Mouse (Mus musculus): ENCODE measurements around the gene Faap24. TPM values are rescaled to one million over a fixed set of nuclear protein-coding genes. Genes with fewer than 3 reads are reported as not detected.
A peak's percentile ranks its signal among the peaks of the same experiment; 100 is the strongest.

Gene Faap24
- polyA plus RNA-seq, 1 experiment: 3.9 TPM

DNA sequence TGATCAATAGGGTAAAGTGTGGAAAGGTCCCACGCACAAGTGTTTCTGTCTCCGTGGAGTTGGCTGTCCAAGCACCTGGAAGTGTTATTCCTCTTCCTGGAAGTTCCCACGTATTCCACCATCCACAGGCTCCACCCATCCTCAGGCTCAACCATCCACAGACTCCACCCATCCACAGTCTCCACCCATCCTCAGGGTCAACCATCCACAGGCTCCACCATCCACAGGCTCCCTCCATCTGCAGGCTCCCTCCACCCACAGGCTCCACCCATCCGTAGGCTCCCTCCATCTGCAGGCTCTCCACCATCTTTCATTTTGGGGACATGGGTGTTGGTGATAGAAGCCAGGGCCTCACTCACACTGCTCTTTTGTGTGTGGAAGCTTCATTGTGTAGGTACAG is 4.5 kb upstream of the Faap24 start:
- 92% methylated on average over 4 of the region's 4 CpGs for WGBS
- H3K4me3 ChIP-seq (ENCODE audit: low read depth, low read length): no peak overlapping the region
- H3K4me1 ChIP-seq (ENCODE audit: control insufficient read depth, insufficient read depth, insufficient read length, low read length): peaks cover 5% of the 10 kb centered on the region
- H3K36me3 ChIP-seq (ENCODE audit: control insufficient read depth, insufficient read depth, low read length): peaks cover 8% of the 10 kb centered on the region
- no peak for TF ChIP-seq CTCF (IDR thresholded peaks at IDR 0.05; ENCODE audit: extremely low read depth, insufficient read length, insufficient replicate concordance, low read depth, low read length)
- TF ChIP-seq POLR2A (IDR thresholded peaks at IDR 0.05; ENCODE audit: low read depth, low read length): no peak
- no peak overlapping the region for H3K27ac ChIP-seq (ENCODE audit: insufficient read depth, low read depth, low read length)
- no peaks in the 10 kb centered on the region for H3K27me3 ChIP-seq (ENCODE audit: control insufficient read depth, insufficient read depth, low read length)

DNA sequence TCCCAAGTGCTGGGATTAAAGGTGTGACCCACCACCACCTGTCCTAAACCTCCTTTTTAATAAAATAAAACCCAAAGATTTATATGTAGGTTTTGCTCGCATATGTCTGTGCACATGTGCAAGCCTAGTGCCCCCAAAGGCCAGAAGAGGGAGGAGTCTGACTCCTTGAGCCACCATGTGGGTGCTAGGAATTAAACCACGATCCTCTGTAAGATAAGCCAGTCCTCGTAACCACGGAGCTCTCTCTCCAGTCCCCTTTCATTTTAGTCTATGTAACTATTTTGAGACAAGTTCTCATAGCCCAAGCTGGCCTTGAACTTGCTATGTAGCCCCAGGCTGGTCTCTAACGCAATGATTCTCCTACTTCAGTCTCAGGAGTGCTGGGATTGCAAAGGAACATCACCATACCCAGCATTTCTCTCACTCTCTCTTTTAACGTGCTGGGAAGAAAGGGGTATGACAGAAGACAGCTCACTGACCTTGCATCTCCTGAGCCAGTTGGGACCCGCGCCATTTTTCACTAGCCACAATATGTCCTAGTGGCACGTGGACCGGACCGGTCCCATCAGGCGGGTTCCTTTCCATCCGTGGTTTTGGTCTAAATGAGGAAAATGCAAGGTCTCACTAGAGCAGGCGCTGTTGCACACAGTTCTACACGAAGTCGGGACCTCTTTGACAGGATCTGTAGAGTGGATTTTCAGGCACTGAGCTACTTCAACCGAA is 741 bp downstream of the Faap24 start:
- peak overlapping the region; percentile 83 for H3K4me3 ChIP-seq (ENCODE audit: low read depth, low read length)
- no peaks in the 10 kb centered on the region for H3K27me3 ChIP-seq (ENCODE audit: control insufficient read depth, insufficient read depth, low read length)
- no peak for TF ChIP-seq POLR2A (IDR thresholded peaks at IDR 0.05; ENCODE audit: low read depth, low read length)
- TF ChIP-seq CTCF (IDR thresholded peaks at IDR 0.05; ENCODE audit: extremely low read depth, insufficient read length, insufficient replicate concordance, low read depth, low read length): no peak
- peaks cover 23% of the 10 kb centered on the region for H3K36me3 ChIP-seq (ENCODE audit: control insufficient read depth, insufficient read depth, low read length)
- H3K27ac ChIP-seq (ENCODE audit: insufficient read depth, low read depth, low read length): no peak overlapping the region
- H3K4me1 ChIP-seq (ENCODE audit: control insufficient read depth, insufficient read depth, insufficient read length, low read length): peaks cover 5% of the 10 kb centered on the region
- WGBS: 5% methylated on average over 17 of the region's 17 CpGs

DNA sequence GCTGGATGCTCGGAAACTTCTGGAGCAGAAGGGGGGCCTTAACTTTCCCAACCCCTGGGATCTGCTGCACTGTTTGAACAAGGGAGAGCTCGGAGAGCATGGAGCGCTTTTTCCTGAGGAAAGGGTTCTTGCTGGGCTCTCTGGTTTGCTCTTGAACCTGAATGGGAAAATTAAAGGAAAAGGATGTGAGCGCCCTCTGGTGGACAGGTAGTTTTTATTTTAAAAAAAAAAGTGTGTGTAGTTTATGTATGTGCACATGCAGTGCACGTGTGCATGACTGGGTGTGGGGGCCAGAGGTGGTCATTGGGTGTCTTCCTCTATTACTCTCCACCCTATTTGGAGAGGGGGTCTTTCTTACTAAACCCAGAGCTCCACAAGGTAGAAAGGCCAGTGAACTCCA is 3.7 kb downstream of the Faap24 start:
- no peaks in the 10 kb centered on the region for H3K27me3 ChIP-seq (ENCODE audit: control insufficient read depth, insufficient read depth, low read length)
- peaks cover 47% of the 10 kb centered on the region for H3K36me3 ChIP-seq (ENCODE audit: control insufficient read depth, insufficient read depth, low read length)
- TF ChIP-seq CTCF (IDR thresholded peaks at IDR 0.05; ENCODE audit: extremely low read depth, insufficient read length, insufficient replicate concordance, low read depth, low read length) (peak; percentile 47; the same call in 1 of the 2 replicates), POLR2A (IDR thresholded peaks at IDR 0.05; ENCODE audit: low read depth, low read length) (no peak)
- no peak overlapping the region for H3K27ac ChIP-seq (ENCODE audit: insufficient read depth, low read depth, low read length)
- peaks cover 4% of the 10 kb centered on the region for H3K4me1 ChIP-seq (ENCODE audit: control insufficient read depth, insufficient read depth, insufficient read length, low read length)
- 55% methylated on average over 5 of the region's 5 CpGs for WGBS
- no peak overlapping the region for H3K4me3 ChIP-seq (ENCODE audit: low read depth, low read length)

DNA sequence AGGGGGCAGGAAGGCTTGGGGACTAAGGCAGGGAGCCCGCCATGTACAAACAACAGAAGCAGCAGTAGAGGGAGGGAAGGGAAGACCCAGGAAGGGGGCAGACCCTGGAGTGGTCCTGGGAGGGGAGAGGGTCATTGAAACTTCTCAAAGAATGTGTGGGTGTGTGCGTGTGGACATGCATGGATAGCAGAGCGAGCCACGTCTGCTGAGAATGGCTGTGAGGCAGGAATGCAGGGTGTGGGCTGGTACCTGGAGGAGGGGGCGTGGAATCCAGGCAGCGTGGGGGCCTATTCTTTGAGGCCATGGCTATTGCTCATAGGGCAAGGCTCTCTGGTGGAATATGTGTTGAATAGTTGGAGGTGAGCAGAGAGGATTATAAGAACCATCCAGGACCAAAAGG is 7.9 kb downstream of the Faap24 start:
- no peak overlapping the region for H3K4me3 ChIP-seq (ENCODE audit: low read depth, low read length)
- H3K27ac ChIP-seq (ENCODE audit: insufficient read depth, low read depth, low read length): no peak overlapping the region
- WGBS: 86% methylated on average over 6 of the region's 6 CpGs
- peaks cover 72% of the 10 kb centered on the region for H3K36me3 ChIP-seq (ENCODE audit: control insufficient read depth, insufficient read depth, low read length)
- TF ChIP-seq POLR2A (IDR thresholded peaks at IDR 0.05; ENCODE audit: low read depth, low read length) (no peak), CTCF (IDR thresholded peaks at IDR 0.05; ENCODE audit: extremely low read depth, insufficient read length, insufficient replicate concordance, low read depth, low read length) (no peak)
- H3K27me3 ChIP-seq (ENCODE audit: control insufficient read depth, insufficient read depth, low read length): no peaks in the 10 kb centered on the region
- no peaks in the 10 kb centered on the region for H3K4me1 ChIP-seq (ENCODE audit: control insufficient read depth, insufficient read depth, insufficient read length, low read length)

DNA sequence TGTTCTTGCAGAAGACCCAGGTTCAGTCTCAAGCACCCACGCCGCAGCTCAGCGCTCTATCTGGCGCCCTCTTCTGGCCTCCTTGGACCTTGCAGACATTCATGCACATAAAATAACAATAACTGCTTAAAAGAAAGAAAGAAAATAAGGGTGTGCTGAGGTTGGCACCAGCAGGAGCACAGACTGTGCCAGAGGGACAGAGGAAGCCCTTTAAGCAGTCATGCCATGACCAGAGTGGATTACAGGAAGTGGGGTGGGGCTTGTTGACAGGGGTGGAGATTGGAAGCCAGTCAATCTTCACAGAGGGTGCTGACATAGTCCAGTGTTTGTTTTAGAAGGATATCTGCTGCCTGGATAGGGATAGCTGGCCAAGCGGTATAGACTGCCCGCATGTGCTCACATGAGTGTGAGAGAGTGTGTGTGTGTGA is 10.1 kb downstream of the Faap24 start:
- TF ChIP-seq POLR2A (IDR thresholded peaks at IDR 0.05; ENCODE audit: low read depth, low read length) (no peak), CTCF (IDR thresholded peaks at IDR 0.05; ENCODE audit: extremely low read depth, insufficient read length, insufficient replicate concordance, low read depth, low read length) (peak; percentile 68; the same call in 1 of the 2 replicates)
- Histone ChIP-seq H3K4me3 (ENCODE audit: low read depth, low read length) (no peak overlapping the region), H3K36me3 (ENCODE audit: control insufficient read depth, insufficient read depth, low read length) (peaks cover 66% of the 10 kb centered on the region), H3K4me1 (ENCODE audit: control insufficient read depth, insufficient read depth, insufficient read length, low read length) (peaks cover 5% of the 10 kb centered on the region; the same call in 1 of the 2 replicates), H3K27ac (ENCODE audit: insufficient read depth, low read depth, low read length) (no peak overlapping the region), H3K27me3 (ENCODE audit: control insufficient read depth, insufficient read depth, low read length) (no peaks in the 10 kb centered on the region)
- 60% methylated on average over 6 of the region's 6 CpGs for WGBS

DNA sequence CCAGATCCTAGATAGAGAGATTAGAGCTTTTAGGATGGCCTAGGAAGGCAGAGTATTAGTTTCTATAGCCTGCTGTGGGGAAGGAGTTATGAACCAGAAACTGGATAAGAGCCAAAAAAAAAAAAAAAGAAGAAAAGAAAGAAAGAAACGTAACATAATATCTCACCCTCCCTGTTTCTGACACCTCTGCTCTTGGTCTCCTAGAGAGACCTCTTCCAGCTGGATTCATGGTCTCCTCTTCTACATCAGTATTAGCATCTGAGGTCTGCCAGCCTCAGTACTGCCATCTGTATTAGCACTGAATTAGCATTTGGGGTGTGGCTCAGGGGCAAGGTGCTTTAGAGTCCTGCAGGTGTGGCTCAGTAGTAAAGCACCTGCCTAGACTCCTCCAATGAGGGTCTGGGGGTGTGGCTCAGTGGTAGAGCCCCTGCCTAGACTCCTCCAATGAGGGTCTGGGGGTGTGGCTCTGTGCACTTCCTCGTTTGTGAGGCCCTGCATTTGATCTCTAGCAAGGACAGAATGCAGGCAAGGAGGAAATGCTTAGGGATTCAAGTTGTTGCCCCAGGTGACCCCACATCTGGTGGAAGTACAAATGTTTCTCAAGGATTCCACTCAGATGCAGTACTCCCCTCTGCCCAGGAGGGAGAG is 13.8 kb downstream of the Faap24 start:
- no peak for TF ChIP-seq POLR2A (IDR thresholded peaks at IDR 0.05; ENCODE audit: low read depth, low read length)
- TF ChIP-seq CTCF (IDR thresholded peaks at IDR 0.05; ENCODE audit: extremely low read depth, insufficient read length, insufficient replicate concordance, low read depth, low read length): no peak
- Histone ChIP-seq H3K36me3 (ENCODE audit: control insufficient read depth, insufficient read depth, low read length) (peaks cover 65% of the 10 kb centered on the region), H3K4me1 (ENCODE audit: control insufficient read depth, insufficient read depth, insufficient read length, low read length) (peaks cover 12% of the 10 kb centered on the region), H3K4me3 (ENCODE audit: low read depth, low read length) (no peak overlapping the region), H3K27ac (ENCODE audit: insufficient read depth, low read depth, low read length) (peak overlapping the region; percentile 81), H3K27me3 (ENCODE audit: control insufficient read depth, insufficient read depth, low read length) (no peaks in the 10 kb centered on the region)
- 6% methylated on average over 2 of the region's 2 CpGs for WGBS

DNA sequence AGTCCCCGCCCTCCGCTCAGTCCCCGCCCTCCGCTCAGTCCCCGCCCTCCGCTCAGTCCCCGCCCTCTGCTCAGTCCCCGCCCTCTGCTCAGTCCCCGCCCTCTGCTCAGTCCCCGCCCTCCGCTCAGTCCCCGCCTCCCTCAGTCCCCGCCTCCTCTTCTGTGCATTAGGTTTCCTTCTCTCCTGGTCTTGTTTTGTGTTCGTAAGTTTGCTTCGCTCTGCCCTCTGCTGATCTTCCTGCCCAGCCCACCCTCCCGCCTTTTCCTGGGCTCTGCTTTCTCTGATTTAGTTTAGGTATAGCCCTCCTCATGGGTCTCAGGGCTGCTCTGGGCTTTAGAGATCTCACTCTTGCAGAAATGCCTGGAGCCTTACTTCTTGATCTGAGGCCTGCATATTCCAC is 14.8 kb downstream of the Faap24 start:
- TF ChIP-seq CTCF (IDR thresholded peaks at IDR 0.05; ENCODE audit: extremely low read depth, insufficient read length, insufficient replicate concordance, low read depth, low read length) (no peak), POLR2A (IDR thresholded peaks at IDR 0.05; ENCODE audit: low read depth, low read length) (no peak)
- Histone ChIP-seq H3K4me3 (ENCODE audit: low read depth, low read length) (no peak overlapping the region), H3K27ac (ENCODE audit: insufficient read depth, low read depth, low read length) (peak overlapping the region; percentile 30), H3K4me1 (ENCODE audit: control insufficient read depth, insufficient read depth, insufficient read length, low read length) (peaks cover 12% of the 10 kb centered on the region), H3K27me3 (ENCODE audit: control insufficient read depth, insufficient read depth, low read length) (no peaks in the 10 kb centered on the region), H3K36me3 (ENCODE audit: control insufficient read depth, insufficient read depth, low read length) (peaks cover 67% of the 10 kb centered on the region)
- 66% methylated on average over 16 of the region's 16 CpGs for WGBS
